Comparison of ENCODE assay signal across 8 mouse cellular contexts in genomic region chr19:53284268-53285208, GRCm38 (mm10). TPM values are rescaled to one million over a fixed set of nuclear protein-coding genes. Genes with fewer than 3 reads are reported as not detected.
DNase-seq lines count a peak whose midpoint lies in the region; ATAC-seq and TF ChIP-seq lines count a peak whose summit lies in the region.
"Had no signal": no experiment of that assay in that cellular context is flagged by ENCODE, and none has a peak within 500 bp of the region (broad histone marks: within the 10 kb centered on the region; RNA-seq: fewer than 3 reads in every experiment).

No protein-coding gene starts in this region.

- no peak overlapping the region for H3K9ac ChIP-seq in liver, embryonic 14.5 days (replicated peaks)
- H3K9ac ChIP-seq: embryonic facial prominence, embryonic 15.5 days had no signal

- TF ChIP-seq EP300 in liver, embryonic 14.5 days (IDR thresholded peaks at IDR 0.05; ENCODE audit: low read depth) = no peak

- no peak overlapping the region for H3K27ac ChIP-seq in liver, embryonic 14.5 days
- H3K27ac ChIP-seq: embryonic facial prominence, embryonic 15.5 days had no signal

- no peak for TF ChIP-seq CTCF in liver, embryonic 14.5 days (IDR thresholded peaks at IDR 0.05; ENCODE audit: low read depth)

- DNase-seq in retina, postnatal 1 day = peak; percentile 64
- no peak for DNase-seq in retina, embryonic 14.5 days (ENCODE audit: low spot score)
- peak; percentile 32 to 55 for DNase-seq in heart, postnatal 36 days
- no peak for DNase-seq in liver, embryonic 14.5 days (ENCODE audit: low read depth in 3 of 3, low spot score in 3 of 3)
- DNase-seq in testis, postnatal 10 days (ENCODE audit: low spot score) = no peak
- DNase-seq in spleen, adult 18-20 months = no peak

- H3K4me3 ChIP-seq in liver, embryonic 14.5 days (ENCODE audit: insufficient read depth in 1 of 2, low read depth in 2 of 2, low read length in 2 of 2) = no peak overlapping the region
- H3K4me3 ChIP-seq: embryonic facial prominence, embryonic 15.5 days had no signal

- 26% methylated on average over 20 of the region's 20 CpGs for WGBS in liver, embryonic 14.5 days (ENCODE audit: insufficient replicate concordance)

- H3K9me3 ChIP-seq in liver, embryonic 14.5 days (ENCODE audit: control insufficient read depth, low read length) = no peaks in the 10 kb centered on the region
- H3K9me3 ChIP-seq: embryonic facial prominence, embryonic 15.5 days had no signal

- no peaks in the 10 kb centered on the region for H3K36me3 ChIP-seq in liver, embryonic 14.5 days (replicated peaks; ENCODE audit: control insufficient read depth, insufficient read depth, low read depth)
- H3K36me3 ChIP-seq: embryonic facial prominence, embryonic 15.5 days had no signal

- 0 out of 2 replicates have a peak, but pooled peaks have one; percentile 45 for ATAC-seq in erythroid progenitor cell, adult 5-6 weeks (replicated peaks; ENCODE audit: low FRiP score, poor library complexity, severe bottlenecking)
- ATAC-seq in liver, embryonic 14.5 days (ENCODE audit: insufficient read depth) = peak; percentile 37; the same call in 1 of the 2 replicates

- H3K4me2 ChIP-seq in liver, embryonic 14.5 days (ENCODE audit: low read depth) = peak overlapping the region; percentile 4; the same call in 1 of the 2 replicates
- H3K4me2 ChIP-seq: embryonic facial prominence, embryonic 15.5 days had no signal

- H3K27me3 ChIP-seq in liver, embryonic 14.5 days (ENCODE audit: control insufficient read depth, insufficient read depth, low read length) = no peaks in the 10 kb centered on the region
- H3K27me3 ChIP-seq: embryonic facial prominence, embryonic 15.5 days had no signal

- intact Hi-C loops in heart, postnatal 36 days (cut with DNase I) = no loop called here

- H3K4me1 ChIP-seq in liver, embryonic 14.5 days (replicated peaks; ENCODE audit: control insufficient read depth in 2 of 2, insufficient read depth in 2 of 2, low read length in 1 of 2) = 0 out of 4 replicates have a peak, but pooled peaks cover 0 to 2% of the 10 kb centered on the region in 2 experiments

RNA-seq across cellular contexts. Expression of gene Mxi1, which starts 25.8 kb away (rescaled TPM):
- 92.3 and 96.0 TPM in 2 replicates for total RNA-seq in erythroid progenitor cell, adult 5-6 weeks (2015; ENCODE audit: low replicate concordance)
- total RNA-seq in erythroid progenitor cell, adult 5-6 weeks (2017; ENCODE audit: low replicate concordance) = 167 and 196 TPM in 2 replicates
- 10 to 100 TPM; 50.9 to 51.7 TPM for total RNA-seq in heart, postnatal 36 days (2021)
- 11.1 and 16.5 TPM in 2 replicates for polyA plus RNA-seq in liver, embryonic 14.5 days (2012; rRNA removed)
- 27.7 and 33.1 TPM in 2 replicates for polyA plus RNA-seq in liver, embryonic 14.5 days (2014; fragmentation: Nextera tagmentation; extraction: Ambion mirVana)

Comparison
In these comparisons a context has a peak if more than half of its experiments do, and no peak if none do; other contexts are left out.
1. DNase-seq: peak in retina, postnatal 1 day (single experiment) and heart, postnatal 36 days (2 of 2); none in retina, embryonic 14.5 days (single experiment), liver, embryonic 14.5 days (0 of 3), testis, postnatal 10 days (single experiment) and spleen, adult 18-20 months (0 of 2).